Mouse (Mus musculus) cortical plate, adult 2 months (tissue): ENCODE data around the gene Trim14. TPM values are rescaled to one million over a fixed set of nuclear protein-coding genes. Genes with fewer than 3 reads are reported as not detected.
"Not testable (repeated sequence)": the region's sequence is repeated elsewhere in the genome, so short reads cannot be mapped to it uniquely, and the experiment has no call there.

Experiments used
- H3K27ac ChIP-seq: fragments of 200-500 bp; 2 replicates; pipeline ENCODE4 v1.5.1; 2012; ENCODE audit warnings: low read length, control low read depth, inconsistent platforms; ENCODE audit not compliant: insufficient read depth
- H3K4me1 ChIP-seq: fragments of 200-500 bp; 2 replicates; pipeline ENCODE4 v1.6.1; 2011; ENCODE audit warnings: low read length; ENCODE audit not compliant: control insufficient read depth, insufficient read depth
- H3K4me3 ChIP-seq: fragments of 200-500 bp; 2 replicates; pipeline ENCODE4 v1.5.1; 2011; ENCODE audit warnings: mild to moderate bottlenecking, low read length, control low read depth; ENCODE audit not compliant: insufficient read depth
- CTCF ChIP-seq: fragments of 200-500 bp; IDR thresholded peaks from 2 replicates; pipeline ENCODE4 v1.5.1; 2011; ENCODE audit warnings: mild to moderate bottlenecking, control low read depth, low read length; ENCODE audit not compliant: insufficient read depth; ENCODE audit errors: extremely low read depth
- POLR2A ChIP-seq: fragments of 200-500 bp; IDR thresholded peaks from 2 replicates; pipeline ENCODE4 v1.6.1; 2011; ENCODE audit warnings: mild to moderate bottlenecking, low read length, control low read depth; ENCODE audit not compliant: insufficient read depth; ENCODE audit errors: extremely low read depth
- polyA plus RNA-seq: library from polyadenylated mRNA; depleted of rRNA; stranded (reverse); fragments of >200 nt; gene quantifications from 2 replicates; pipeline ENCODE4 v1.2.3, GENCODE M21; 2012; rRNA removed

Gene Trim14
- 1.0 and 1.2 TPM in 2 replicates for polyA plus RNA-seq

GRCm38 (mm10) chr4:46535840-46536361 is at the start of gene Trim14:
Gene Trim14, minus strand, starts transcription at chr4:46536141.
- H3K4me1 ChIP-seq: no peaks in the 10 kb centered on the region
- H3K4me3 ChIP-seq: peak within 1 kb of the TSS; percentile 7
- no peak within 1 kb of the TSS for H3K27ac ChIP-seq
- TF ChIP-seq CTCF: no peak

DNA sequence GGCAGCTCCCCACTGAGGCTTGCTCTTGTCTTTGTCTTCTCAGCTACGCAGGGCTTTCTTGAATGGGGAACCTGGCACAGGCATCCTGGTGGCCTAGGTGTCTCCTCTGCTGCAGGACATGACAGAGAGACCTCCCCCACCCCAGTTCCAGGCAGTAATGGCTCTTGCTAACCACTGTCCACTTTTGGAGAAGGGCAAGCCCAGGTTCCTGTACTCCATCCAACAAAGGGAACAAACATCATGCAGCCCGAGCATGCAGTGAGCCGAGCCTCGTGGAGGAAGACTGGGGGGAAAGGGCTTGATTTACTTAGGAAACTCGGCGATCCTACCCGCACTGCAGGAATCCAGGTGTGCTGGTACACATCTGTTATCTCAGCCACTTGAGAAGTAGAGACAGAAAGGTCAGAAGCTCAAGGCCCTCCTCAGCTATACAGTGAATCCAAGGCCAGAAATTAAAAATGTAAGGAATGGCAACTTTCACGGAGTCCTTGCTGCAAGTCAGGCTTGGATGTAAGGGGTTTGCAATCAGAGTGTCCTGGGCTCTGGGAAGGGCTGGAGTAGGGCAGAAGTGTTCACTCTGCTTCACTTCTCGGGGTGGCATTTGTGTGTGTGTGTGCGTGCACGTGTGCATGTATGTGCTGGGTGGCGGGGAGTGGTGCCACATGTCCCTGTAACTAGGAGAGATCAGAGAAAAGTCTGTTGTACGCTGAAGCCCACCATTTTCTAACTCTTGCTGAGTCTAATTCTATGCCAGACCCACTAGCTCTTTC is 49.3 kb upstream of the Trim14 start:
- no peaks in the 10 kb centered on the region for H3K4me1 ChIP-seq
- TF ChIP-seq CTCF: no peak
- no peak for TF ChIP-seq POLR2A
- H3K27ac ChIP-seq: no peak overlapping the region
- H3K4me3 ChIP-seq: no peak overlapping the region

DNA sequence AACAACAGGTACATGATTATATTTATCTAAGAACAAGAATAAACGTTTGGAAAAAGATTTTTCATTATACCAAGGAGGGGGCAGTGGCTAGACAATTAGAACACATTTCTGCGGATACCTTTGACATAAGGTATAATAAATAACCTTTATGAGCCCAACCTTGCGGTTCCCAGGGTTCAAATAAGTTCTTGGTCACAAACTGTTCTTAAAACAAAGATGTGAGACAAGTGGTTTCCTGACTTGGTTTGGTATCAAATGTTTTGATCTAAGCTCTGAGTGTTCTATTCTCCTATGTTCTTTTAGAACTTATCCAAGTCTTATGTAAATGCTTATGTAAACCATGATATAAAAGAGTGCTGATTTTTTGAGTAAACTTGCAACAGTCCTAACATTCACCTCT is 48.6 kb upstream of the Trim14 start:
- not testable (repeated sequence) for H3K4me3 ChIP-seq, H3K4me1 ChIP-seq, H3K27ac ChIP-seq

DNA sequence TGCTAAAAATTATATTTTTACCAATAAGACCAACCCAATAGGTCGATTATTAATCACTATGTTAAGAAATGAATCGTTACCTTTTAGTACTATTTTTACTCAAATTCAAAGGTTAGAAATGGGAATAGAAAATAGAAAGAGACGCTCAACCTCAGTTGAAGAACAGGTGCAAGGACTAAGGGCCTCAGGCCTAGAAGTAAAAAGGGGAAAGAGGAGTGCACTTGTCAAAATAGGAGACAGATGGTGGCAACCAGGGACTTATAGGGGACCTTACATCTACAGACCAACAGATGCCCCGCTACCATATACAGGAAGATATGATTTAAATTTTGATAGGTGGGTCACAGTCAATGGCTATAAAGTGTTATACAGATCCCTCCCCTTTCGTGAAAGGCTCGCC is 48.1 kb upstream of the Trim14 start:
- not testable (repeated sequence) for H3K27ac ChIP-seq, H3K4me3 ChIP-seq, H3K4me1 ChIP-seq

DNA sequence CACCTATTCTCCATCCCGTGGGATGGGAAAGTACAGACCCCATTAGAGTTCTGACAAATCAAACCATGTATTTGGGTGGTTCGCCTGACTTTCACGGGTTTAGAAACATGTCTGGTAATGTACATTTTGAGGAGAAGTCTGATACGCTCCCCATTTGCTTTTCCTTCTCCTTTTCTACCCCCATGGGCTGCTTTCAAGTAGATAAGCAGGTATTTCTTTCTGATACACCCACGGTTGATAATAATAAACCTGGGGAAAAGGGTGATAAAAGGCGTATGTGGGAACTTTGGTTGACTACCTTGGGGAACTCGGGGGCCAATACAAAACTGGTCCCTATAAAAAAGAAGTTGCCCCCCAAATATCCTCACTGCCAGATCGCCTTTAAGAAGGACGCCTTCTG is 46.1 kb upstream of the Trim14 start:
- H3K4me1 ChIP-seq, H3K27ac ChIP-seq, H3K4me3 ChIP-seq: not testable (repeated sequence)

GRCm38 (mm10) chr4:46581577-46581976 is 45.6 kb upstream of the Trim14 start:
- not testable (repeated sequence) for H3K4me3 ChIP-seq, H3K4me1 ChIP-seq, H3K27ac ChIP-seq

DNA sequence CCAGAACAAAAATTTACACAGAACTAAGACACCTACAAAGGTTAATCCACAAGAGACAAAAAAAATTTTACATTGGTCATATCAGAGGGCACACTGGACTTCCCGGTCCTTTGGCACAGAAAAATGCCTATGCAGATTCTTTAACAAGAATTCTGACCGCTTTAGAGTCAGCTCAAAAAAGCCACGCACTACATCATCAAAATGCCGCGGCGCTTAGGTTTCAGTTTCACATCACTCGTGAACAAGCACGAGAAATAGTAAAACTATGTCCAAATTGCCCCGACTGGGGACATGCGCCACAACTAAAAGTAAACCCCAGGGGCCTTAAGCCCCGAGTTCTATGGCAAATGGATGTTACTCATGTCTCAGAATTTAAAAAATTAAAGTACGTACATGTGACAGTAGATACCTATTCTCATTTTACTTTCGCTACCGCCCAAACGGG is 44.9 kb upstream of the Trim14 start:
- H3K4me3 ChIP-seq, H3K4me1 ChIP-seq, H3K27ac ChIP-seq: not testable (repeated sequence)

- not testable (repeated sequence) for H3K27ac ChIP-seq, H3K4me3 ChIP-seq, H3K4me1 ChIP-seq
These were observed 42.9 kb upstream of the Trim14 start for GRCm38 (mm10) chr4:46578796-46579346.

DNA sequence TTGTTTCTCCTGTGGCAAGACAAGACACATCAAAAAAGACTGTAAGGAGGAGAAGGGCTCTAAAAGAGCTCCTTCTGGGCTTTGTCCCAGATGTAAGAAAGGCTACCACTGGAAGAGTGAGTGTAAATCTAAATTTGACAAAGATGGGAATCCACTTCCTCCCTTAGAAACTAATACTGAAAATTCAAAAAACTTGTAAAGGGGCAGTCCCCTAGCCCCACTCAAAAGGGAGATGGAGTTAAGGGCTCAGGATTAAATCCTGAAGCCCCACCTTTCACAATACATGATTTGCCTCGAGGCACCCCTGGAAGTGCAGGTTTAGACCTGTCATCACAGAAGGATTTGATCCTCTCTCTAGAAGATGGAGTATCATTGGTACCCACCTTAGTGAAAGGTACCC is 42.3 kb upstream of the Trim14 start:
- TF ChIP-seq CTCF (no peak), POLR2A (no peak)
- Histone ChIP-seq H3K27ac (no peak overlapping the region), H3K4me1 (no peaks in the 10 kb centered on the region), H3K4me3 (no peak overlapping the region)

- H3K4me3 ChIP-seq, H3K27ac ChIP-seq, H3K4me1 ChIP-seq: not testable (repeated sequence)
These were observed 39.8 kb upstream of the Trim14 start for GRCm38 (mm10) chr4:46575509-46576284.

- no peak overlapping the region for H3K27ac ChIP-seq
- no peak overlapping the region for H3K4me3 ChIP-seq
- TF ChIP-seq CTCF: no peak
- no peak for TF ChIP-seq POLR2A
- H3K4me1 ChIP-seq: no peaks in the 10 kb centered on the region
These were observed 38.9 kb upstream of the Trim14 start for GRCm38 (mm10) chr4:46574841-46575240.
